Mouse (Mus musculus) T-helper 1 cell (primary cell): ENCODE results near the gene Igf2r.

Experiments
- in situ Hi-C: fragments of 300-600 bp; cut with MboI, MseI; formaldehyde crosslinking; loops from one replicate; pipeline ENCODE4 v1.15.1; 2025; ENCODE audit warnings: high pct_unique_total_duplicates

Gene Igf2r

GRCm38 (mm10) chr17:12782861-12783847 lies 13.7 kb upstream of the Igf2r start:
- in situ Hi-C loops: loop anchor here (10.0 kb wide), 1 partner anchor 468 kb away; the partner anchor contains the start of gene Map3k4

DNA sequence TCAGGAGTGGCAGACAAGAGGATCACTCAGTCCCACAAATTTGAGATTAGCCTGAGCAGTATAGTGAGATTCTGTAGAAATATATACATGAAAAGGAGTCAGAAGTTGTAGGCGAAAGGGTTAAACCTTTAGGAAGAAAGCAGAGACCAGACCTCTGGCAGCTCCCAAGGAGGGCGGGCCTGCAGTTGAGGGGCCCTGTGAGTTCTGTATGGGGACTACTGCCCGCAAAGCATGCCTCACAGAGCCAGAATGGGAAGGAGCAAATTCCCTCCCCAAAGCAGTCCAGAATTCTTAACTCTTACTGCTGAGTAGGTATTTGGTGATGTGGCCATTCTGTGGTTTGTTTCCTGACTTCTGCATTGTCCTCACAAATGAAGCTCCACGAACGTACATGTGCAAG lies 11.6 kb upstream of the Igf2r start:
- in situ Hi-C loops: loop anchor here (10.0 kb wide), 1 partner anchor 466 kb away; the partner anchor contains the start of gene Map3k4

- in situ Hi-C loops: loop anchor here (10.0 kb wide), 1 partner anchor 465 kb away; the partner anchor contains the start of gene Map3k4
These were observed 10.7 kb upstream of the Igf2r start for GRCm38 (mm10) chr17:12780125-12780524.

DNA sequence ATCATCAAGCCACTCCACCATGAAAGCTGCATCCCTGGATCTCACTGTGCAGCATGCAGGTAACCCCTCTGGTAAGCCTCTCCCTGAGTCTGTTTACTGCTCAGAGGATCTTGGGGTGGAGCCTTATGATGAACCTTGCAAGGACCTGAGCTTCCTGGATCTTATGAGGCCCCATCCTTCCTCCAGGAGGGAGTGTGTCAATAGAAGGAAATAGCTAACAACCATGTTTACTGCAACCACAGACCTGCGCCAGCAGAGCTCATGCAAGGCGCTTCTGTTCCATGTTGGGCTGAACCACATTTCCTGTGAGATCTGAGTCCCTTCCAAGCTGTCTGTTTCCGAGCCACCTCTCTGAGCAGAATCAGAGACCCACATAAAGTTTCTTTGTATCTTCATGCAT lies 10.0 kb upstream of the Igf2r start:
- in situ Hi-C loops: no loop called here

DNA sequence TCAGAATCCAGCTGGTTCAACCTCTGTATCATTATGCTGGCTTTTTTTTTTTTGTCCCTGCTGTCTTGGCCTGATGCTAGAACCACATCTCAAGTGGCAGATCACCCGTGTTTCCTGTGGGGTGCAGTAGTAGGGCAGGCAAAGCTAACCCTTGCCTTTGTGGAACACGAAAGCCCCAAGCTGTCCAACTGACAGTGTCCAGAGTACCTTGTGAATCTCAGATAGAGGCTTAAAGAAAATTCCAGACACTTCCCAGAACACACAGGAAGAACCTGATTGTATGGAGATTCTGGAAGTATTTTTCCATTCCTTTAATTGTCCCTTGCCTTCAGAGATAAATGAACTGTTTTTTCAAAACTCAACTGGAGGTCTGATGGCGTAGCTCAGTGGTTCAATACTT lies 4.5 kb upstream of the Igf2r start:
- in situ Hi-C loops: no loop called here

DNA sequence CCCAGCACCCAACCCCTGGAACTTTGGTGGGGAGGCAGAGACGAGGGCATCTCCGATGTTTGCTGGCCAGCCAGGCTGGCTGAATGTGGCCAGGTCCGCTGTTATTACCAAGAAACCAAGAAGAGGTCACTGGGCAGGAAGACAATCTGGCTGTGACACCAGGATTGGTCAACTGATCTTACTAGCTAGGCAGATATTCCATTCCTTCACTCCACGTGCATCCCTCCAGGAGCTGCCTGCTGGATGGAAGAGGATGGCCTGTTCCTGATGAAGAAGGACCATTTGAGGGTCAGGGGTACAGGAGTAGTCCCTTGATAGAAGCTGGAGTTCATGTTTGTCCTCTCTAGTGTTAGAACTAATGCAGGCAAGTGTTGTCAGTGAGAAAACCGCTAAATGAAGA lies 1.0 kb upstream of the Igf2r start:
- in situ Hi-C loops: no loop called here

- in situ Hi-C loops: no loop called here
These were observed 767 bp downstream of the Igf2r start for GRCm38 (mm10) chr17:12768415-12769379.

DNA sequence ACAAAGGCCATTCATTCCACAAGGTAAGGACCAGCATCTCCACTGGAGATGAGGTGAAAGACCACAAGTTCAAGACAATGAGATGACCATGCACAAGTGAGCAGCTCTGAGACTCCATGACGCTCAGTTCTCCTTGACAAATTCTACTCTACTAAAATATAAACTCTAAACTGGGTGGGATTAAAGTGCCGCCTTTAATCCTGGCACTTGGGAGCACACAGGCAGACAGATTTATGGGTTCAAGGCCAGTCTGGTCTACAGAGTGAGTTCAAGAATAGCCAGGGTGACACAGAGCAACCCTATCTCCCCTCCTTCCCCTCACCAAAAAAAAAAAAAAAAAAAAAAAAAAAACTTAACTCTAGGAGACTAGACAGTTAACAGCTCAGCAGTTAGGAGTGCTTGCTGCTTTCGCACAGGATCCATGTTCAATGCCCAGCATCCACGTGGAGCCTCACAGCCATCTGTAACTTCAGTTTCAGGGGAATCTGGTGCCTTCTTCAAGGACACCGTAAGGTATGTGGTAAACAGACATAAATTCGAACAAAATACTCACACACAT lies 2.1 kb downstream of the Igf2r start:
- in situ Hi-C loops: no loop called here

- in situ Hi-C loops: no loop called here
These were observed 6.1 kb downstream of the Igf2r start for GRCm38 (mm10) chr17:12763412-12763811.

DNA sequence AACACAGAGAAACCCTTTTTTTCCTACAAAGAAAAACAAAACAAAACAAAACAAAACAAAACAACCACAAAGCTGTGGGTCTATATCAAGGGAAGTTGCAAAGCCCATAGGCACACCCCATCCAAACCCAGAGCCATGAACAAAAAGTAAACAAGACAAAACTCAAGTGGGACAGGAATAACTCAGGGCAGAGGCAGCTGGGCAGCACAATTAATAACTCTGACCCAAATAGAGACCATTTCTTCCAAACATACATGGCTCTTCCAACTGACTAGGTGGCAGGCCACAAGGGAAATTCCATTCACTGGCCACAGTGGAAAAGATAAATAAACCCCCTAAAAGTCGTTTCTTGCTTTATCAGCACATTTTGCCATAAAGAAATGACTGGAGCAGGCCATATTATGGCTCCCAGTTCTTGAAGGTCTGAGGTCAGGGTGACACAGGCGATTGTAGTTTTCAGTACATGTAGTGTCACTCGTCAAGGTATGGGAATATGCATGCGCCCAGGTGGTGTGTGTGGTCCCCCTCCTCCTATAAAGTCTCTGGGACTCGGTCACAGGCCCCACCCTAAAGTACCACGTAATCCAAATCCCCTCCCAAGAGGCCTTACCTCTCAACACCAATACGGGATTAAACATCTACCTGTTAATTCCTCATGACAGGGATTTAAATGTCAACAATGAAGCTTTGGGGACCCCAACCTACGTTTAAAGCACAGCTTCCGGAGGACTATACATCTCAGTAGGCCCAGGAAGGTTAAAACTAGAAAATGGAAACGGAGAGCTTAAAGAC lies 8.9 kb downstream of the Igf2r start:
- in situ Hi-C loops: no loop called here

DNA sequence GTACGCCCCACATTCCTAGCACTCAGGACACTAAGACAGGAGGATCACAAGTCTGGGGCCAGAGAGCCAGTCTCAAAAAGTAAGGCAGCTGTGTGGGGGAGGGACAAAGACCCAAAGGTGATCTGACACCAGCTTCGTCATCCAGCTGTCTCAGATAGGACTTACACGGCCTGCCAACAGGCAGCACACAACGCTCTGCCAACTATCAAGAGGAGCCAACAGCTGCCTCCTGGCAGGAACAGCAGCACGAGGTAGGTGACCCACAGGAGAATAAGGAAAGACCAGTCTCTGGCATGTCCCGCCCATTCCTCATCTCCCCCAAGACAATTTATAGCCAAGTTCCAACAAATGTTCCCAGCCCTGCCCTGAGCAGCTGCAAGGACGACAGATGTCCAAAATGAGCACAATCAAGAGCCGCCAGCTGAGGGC lies 9.8 kb downstream of the Igf2r start:
- in situ Hi-C loops: loop anchor here (5.0 kb wide), 1 partner anchor 33 kb away; no protein-coding TSS in a partner anchor

GRCm38 (mm10) chr17:12758701-12759455 lies 10.6 kb downstream of the Igf2r start:
- in situ Hi-C loops: loop anchor here (5.0 kb wide), 1 partner anchor 33 kb away; no protein-coding TSS in a partner anchor

GRCm38 (mm10) chr17:12757990-12758389 lies 11.5 kb downstream of the Igf2r start:
- in situ Hi-C loops: loop anchor here (5.0 kb wide), 1 partner anchor 34 kb away; no protein-coding TSS in a partner anchor

- in situ Hi-C loops: loop anchor here (5.0 kb wide), 1 partner anchor 35 kb away; no protein-coding TSS in a partner anchor
These were observed 12.3 kb downstream of the Igf2r start for GRCm38 (mm10) chr17:12757161-12757560.

DNA sequence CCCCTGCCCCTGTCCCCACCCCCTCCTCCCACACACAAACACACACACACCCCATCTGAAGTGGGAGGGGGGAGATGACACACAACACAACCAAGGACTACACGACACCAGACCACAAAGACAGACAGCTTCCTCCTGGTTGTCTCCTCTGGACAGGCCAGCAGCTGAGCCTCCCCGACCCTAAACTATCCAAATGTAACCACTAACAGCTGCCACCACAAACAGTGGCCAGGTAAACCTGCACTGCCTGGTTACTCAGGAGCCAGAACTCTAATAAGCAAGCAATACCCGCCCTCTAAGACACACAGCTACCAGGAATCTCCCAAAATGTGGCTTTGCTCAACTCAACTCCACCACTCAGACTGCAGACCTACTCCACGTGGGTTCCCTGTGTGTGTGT lies 13.5 kb downstream of the Igf2r start:
- in situ Hi-C loops: loop anchor here (5.0 kb wide), 1 partner anchor 36 kb away; no protein-coding TSS in a partner anchor

DNA sequence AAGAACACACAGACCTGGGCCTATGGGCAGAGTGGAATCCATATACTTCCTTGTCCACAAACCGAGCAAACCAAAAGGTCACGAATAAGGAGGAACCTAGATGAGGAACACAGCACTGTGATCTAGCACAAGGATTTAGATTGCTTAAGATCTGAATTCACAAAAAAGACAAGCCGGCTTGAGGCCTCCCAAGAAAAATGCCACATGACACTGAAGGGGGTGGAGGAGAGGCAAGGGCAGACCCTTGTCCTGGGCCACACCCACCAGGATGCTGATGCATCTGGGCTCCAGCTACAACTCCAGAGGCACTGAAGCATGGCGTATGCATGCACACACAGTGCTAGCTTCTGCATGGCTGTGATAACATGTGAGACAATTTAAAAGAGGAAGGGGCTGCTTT lies 14.3 kb downstream of the Igf2r start:
- in situ Hi-C loops: loop anchor here (5.0 kb wide), 1 partner anchor 37 kb away; no protein-coding TSS in a partner anchor

- in situ Hi-C loops: loop anchor here (5.0 kb wide), 1 partner anchor 38 kb away; no protein-coding TSS in a partner anchor
These were observed 15.0 kb downstream of the Igf2r start for GRCm38 (mm10) chr17:12754243-12755007.

DNA sequence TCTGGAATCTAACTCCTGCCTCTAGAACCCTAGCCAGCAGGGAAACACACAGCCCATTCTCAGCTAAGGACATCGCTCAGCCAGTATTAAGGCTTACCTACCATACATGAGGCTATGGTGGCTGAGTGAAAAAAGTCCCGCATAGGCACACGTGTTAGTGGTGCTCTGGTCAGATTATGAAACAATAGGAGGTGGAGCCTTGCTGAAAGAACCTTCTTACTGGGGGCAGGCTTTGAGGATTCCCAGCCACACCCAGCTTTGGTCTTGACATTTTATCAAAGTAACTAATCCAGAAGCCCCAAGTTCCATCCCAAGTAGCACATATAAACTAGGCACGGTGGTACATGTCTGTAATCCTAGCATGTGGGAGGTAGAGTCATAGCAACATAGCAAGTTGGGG lies 16.4 kb downstream of the Igf2r start:
- in situ Hi-C loops: no loop called here

- in situ Hi-C loops: no loop called here
These were observed 17.8 kb downstream of the Igf2r start for GRCm38 (mm10) chr17:12751641-12752040.
